Mouse (Mus musculus) adrenal gland, adult 8-10 months (tissue): ENCODE data around the gene Gm11037. TPM values are rescaled to one million over a fixed set of nuclear protein-coding genes. Genes with fewer than 3 reads are reported as not detected.

Experiments
- DNase-seq: peaks from one replicate; pipeline ENCODE4 v3.0.0; 2022
- total RNA-seq, 4 experiments: library from RNA; stranded (reverse); gene quantifications; 2 replicates each; pipeline ENCODE4 v1.2.4; 2022

The Gm11037 gene
- total RNA-seq, 4 experiments from 2014 or later: not detected

DNA sequence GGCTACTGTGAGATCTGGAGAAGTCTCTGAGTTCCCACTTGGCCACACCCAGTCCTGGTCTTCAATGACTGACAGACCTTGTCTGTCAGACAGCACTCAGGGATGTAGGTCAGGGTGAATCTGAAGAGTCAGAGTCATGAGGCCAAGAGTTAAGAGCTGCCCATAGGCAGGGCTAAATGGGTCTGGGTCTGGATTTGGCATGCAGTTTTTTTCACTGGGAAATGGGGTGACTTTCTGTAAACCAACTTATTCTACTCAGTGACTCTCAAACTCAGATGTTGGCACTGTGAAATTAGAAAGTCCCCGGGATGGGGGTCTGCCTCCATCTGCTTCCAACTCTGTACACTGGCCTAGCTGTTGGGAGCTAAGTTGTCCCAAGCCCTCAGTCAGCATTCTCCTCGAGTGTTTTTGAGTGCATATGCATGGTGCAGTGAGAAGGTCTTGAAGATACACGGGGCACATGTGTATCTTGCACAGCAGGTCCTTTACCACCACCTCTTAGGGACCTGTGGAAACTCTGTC, 4.6 kb upstream of the Gm11037 start:
- DNase-seq: no peak

DNA sequence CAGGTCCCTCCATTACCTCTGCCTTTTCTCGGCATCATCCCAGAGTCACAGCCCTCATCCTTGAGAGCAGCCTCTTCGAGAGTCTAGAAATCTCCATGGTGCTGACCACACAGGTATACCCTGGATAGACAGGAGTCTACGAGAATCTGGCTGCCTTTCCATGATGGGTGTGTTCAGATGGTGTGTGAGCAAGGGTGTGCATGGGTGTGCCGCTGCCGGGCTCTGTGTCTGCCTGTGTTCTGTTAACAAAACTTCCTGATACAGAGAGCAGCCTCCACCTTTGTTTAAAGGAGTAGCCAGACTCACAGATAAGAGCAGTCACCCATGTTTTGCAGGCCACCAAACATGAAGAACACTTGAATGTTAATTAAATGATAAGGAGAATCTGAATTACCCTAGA, 3.5 kb upstream of the Gm11037 start:
- DNase-seq: no peak

DNA sequence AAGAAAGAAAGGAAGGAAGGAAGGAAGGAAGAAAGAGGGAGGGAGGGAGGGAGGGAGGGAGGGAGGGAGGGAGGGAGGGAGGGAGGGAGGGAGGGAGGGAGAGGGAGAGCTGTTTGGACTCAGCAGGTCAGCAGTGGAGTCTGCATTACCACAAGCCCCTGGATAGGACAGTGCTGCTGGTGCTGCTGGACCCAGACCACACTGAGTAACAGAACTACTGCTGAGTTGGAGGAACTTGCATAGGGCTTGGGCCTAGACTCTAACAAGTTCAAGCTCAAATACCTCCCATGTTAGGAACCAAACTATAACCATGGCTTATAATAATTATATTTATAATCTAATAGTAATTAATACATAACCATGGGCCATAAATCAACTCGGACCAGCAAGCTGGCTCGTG, 2.4 kb upstream of the Gm11037 start:
- DNase-seq: no peak

DNA sequence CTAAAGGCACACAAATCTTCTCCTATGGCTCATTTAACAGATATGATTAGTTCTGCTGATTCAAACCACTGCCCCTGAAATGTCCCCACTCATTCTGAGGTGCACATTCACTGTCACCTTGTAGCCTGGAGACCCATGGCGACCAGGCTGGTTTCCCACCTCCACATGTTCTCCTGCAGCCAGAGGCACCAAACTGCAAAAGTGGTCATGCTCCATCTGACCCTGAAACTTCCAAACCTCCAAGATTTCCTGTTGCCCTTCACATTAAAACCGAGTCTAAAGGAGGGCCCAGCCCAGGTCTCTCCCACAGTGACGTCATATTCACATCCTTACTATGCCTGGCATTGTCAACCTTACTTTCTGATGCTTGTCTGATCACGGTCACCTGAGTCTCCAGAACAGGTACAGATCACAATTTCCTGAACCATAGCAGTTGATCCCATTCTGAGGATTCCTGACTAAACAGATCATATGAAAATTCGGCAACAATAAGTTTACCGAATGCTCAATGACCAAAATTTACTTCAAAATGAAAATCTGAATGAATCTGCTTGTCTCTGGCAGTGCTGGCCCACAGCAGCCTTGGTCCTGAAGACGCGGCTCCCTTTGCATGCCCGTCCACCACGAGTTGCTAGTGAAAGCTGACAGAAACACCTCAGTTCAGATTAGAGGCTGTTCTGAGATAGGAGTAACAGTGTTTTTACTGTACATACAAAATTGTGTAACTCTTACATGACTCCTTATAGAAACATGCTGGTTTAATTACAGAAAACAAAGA, 997 bp upstream of the Gm11037 start:
- no peak for DNase-seq

DNA sequence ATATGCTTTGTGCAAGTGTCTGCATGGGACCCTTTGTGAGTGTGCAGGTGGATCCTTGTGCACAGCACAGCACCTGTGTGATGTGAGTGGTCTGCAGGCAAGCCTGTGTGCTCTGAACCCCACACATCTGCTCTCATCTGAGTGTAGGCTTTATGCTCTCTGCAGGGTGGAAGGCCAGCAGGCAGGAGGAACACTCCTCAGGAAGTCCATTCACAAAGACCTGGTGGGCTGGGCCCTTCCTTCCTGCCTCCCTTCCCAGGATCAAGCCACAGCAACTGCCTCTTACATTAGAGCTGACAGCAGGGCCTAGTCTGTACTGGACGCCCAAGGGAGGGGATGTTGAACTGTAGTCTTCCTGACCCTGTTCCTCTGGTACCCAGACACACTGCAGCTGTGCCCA, 1.1 kb downstream of the Gm11037 start:
- no peak for DNase-seq

DNA sequence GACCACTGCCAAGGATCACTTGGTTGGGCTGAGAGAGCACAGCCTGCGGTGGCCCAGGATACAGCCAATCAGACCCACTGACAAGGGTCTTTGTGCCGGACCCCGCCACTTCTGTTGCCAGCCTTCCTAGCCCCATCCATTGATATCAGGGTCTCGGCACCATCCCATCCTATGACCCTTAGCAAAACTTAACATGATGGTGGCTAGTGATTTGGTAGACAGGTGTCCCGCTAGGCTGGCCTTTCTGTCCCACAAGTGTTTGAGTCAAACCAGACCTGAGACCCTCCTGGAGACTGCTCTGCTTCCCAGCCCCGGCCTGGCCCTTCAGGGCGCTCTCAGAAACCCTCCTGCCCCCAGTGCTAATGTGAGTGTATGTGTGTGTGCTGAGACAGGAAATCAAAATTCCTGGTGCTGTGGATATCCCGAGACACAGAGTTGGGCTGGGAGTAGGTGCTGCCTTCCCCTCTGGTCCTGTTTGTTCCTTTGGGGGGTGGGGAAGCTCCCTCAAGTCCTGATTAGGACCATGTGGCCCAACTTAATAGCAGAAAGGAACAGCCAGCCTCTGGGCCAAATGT, 1.6 kb downstream of the Gm11037 start:
- DNase-seq: no peak

DNA sequence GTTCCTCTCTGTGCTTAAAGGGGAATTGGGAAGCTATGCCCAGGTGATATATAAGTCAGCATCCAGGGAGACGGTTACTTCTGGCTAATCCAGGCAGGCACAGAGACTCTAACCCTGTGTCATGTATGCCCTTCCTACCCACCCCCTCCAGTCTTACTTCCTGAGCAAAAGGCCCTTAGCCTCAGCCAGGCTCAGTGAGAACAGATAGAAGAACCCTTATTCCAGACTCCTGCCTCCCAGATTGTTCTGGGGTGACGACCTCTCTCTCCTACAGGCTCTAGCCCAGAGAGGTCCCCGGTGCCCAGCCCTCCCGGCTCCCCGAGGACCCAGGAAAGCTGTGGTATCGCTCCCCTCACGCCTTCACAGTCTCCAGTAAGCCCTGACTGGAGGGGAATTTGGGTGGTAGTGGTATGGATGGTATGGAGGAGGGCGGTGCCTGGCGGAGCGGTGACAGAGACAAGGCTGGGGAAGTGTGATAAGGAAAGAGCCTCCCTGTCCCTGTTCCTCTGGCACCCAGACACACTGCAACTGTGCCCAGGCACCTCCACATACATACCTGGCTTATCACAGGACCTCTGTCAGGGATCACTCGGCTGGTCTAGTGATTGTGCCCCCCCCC, 2.3 kb downstream of the Gm11037 start:
- no peak for DNase-seq

DNA sequence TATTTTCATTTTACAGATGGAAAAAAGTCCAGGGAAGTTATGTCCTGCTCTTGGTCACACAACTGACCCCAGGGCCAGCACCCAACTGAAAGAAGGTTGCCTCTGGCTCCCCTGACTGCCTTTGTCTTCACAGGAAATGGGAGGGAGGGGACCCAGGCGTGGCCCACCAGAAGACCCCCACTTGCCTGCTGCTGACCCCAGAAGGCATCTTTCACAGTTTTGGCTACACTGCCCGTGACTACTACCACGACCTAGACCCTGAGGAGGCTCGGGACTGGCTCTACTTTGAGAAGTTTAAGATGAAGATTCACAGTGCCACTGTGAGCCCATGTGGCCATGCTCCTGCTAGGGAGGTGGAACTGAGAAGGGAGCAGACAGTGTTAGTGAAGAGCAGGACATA, 5.0 kb downstream of the Gm11037 start:
- DNase-seq: no peak

DNA sequence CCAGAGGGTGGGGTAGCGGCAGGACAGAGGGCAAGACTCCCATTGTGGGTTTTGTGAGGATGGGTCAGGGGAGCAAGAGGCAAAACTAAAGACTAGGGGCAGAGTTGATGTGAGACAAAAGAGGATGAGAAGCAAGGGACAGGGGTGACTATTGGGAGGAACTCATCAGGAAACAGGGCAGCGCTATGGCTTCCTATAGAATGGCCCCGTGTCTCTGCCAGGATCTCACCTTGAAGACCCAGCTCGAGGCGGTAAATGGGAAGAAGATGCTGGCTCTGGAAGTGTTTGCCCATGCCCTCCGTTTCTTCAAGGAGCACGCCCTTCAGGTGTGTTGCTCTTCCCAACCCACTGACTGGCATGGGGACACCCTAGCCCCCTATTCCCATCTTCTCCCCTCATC, 5.5 kb downstream of the Gm11037 start:
- no peak for DNase-seq

DNA sequence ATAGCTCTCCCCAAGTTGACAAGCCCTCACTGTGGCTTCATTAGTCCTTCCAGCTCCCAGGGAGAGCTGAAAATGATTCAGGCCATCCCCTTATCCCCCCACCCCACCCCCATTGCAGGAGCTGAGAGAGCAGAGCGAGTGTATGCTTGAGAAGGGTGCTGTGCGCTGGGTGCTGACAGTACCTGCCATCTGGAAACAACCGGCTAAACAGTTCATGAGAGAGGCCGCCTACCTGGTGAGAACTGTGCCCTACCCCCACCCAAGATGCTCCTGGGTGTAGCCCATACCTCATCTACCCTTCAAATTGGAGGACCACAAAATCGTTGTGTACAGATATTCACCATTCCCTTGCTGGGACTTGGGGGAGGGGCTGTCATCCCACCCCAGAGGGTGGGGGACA, 6.0 kb downstream of the Gm11037 start:
- no peak for DNase-seq

DNA sequence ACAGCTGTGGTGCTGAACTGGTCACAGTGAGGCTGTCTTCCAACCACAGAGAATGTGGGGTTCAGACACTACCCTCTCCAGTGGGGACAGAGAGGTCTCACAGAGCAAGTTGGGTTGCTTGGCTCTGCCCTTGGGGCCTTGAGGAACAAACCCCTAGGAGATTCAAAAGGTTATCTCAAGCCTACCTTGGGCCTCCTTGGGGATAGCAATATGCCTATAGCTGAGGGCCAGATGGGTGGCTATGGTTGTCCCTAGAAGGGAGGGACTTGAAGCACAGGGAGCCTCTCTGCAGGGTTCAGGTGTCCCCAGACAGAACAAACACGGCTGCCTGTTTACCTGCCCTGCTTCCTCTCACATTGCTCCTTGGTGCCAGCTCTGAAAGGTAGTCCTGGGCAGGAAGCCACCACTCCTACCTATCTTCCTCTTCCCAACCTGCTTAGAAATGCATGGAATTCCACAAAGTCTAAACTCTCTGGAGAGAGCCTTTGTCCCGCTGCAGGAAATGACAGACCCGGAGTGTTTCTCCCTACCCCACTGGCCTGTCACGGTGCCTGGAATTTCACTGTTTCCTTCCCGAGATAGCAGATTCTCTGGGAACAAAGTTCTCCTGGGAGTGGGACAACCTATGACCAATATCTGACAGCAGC, 6.7 kb downstream of the Gm11037 start:
- no peak for DNase-seq

DNA sequence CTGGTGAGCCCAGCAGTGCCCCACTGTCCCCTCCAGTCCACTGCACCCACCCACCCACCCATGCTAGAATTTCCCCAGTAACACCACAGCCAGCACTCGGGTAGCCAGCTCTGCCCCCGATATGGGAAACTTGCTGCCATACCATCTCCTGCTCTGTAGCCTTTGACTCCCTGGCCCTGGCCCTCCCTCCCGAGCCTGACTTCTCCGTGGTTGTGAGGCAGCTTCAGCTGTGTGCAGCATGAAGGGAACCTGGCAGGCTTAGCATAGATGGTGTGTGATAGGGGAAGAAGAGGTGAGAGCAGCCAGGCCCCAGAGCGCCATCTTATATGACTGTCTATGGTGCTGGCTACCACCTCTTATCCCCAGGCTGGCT, 7.2 kb downstream of the Gm11037 start:
- no peak for DNase-seq

DNA sequence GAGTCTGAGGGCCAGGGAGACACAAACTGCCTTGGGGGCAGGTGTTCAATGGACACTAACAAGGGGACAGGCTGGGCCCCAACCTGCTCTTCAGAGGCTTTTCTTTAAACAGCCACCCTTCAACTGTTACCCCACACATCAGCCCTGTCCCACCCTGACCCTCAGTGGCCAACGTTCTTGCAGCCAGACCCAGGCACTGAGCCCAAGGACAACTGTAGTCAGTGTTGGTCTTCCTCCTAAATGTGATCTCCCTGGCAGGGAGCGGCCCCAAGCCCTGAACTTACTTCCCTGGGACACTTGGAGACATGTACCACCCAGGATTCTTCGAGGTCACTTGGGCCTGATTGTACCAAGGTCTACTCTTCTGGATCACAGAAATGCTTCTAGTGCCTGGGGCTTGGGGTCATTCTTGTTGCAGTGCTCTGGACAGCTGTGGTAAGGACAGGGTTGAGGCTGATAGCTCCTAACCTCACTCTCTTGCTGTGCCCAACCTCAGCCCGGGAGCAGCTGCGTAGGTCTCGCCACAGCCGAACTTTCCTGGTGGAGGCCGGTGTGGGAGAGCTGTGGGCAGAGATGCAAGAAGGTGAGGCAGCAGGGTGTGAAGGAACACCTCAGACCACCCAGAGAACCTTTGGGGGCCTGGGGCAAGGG, 8.2 kb downstream of the Gm11037 start:
- no peak for DNase-seq

DNA sequence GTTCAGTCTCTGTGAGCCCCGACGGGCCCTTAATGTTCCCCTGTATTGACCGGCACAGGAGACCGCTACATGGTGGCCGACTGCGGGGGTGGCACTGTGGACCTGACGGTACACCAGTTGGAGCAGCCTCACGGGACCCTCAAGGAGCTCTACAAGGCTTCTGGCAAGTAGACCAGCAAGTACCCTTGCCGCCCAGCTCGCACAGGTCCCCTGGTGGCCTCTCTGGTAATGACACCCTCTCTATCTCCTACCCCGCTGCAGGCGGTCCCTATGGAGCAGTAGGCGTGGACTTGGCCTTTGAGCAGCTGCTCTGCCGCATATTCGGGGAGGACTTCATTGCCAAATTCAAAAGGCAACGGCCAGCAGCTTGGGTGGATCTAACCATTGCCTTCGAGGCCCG, 9.3 kb downstream of the Gm11037 start:
- DNase-seq: no peak

DNA sequence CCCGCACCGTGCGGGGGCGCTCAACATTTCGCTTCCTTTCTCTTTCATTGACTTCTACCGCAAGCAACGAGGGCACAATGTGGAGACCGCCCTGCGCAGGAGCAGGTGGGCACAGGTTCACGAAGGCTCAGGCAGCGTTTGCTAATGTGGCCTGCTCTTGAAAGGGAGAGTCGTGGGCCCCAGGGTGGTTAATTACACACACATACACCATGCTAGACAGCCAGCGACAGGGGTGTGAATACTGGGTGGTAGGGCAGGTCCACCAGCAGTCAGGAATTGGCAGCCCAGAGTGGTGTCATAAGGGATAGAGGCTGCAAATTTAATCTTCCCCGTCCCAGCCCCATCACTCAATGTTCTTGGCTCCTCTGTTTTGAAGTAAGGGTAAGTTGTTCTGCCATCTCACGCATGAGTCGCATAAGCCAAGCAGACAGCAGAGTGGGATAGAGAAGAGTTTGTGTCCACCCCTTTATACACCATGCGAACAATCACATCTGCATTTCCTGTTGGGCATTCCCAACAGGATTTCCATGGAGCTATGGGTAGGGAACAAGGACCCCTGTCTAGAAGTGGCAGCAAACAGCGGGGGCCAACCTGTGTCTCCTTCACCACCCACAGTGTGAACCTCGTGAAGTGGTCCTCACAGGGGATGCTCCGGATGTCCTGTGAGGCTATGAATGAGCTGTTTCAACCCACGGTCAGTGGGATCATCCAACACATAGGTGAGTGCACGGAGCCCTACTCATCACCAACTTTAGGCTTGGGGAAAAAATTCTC, 9.9 kb downstream of the Gm11037 start:
- DNase-seq: no peak

DNA sequence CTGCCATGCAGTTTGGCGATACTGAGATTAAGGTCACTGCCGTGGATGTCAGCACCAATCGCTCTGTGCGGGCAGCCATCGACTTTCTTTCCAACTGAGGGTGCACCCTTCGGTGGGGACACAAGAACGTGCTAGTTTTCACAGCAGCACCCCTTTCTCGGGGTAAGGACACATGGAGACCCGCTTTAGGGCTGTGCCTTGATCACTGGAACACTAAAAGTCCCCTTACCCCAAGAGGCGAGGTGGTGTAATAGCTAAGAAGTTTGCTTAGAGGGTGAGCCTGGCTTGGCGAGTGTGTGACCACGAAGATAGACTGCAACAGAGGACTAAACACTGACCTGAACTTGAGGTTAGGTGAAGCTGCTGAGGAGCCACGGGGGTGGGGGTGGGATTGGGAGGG, 11.8 kb downstream of the Gm11037 start:
- no peak for DNase-seq

DNA sequence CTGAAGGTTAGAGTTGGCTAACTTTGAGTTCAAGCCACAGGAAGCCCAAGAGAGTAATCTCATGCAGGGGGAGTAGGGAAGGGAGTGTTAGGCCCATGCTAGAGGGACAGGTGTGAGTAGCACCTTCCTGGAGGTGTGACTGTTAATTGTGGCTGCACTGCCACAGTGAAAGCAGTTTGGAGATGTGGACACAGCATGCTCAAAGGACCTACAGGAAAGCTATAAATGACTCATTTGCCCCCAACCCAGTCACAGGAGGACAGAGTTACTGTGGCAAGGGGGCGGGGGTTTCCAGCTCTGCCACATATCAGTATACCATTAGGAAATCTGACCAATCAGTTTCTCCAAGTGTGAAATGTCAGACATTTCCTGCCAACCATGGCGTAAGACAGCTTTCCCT, 12.2 kb downstream of the Gm11037 start:
- DNase-seq: no peak

DNA sequence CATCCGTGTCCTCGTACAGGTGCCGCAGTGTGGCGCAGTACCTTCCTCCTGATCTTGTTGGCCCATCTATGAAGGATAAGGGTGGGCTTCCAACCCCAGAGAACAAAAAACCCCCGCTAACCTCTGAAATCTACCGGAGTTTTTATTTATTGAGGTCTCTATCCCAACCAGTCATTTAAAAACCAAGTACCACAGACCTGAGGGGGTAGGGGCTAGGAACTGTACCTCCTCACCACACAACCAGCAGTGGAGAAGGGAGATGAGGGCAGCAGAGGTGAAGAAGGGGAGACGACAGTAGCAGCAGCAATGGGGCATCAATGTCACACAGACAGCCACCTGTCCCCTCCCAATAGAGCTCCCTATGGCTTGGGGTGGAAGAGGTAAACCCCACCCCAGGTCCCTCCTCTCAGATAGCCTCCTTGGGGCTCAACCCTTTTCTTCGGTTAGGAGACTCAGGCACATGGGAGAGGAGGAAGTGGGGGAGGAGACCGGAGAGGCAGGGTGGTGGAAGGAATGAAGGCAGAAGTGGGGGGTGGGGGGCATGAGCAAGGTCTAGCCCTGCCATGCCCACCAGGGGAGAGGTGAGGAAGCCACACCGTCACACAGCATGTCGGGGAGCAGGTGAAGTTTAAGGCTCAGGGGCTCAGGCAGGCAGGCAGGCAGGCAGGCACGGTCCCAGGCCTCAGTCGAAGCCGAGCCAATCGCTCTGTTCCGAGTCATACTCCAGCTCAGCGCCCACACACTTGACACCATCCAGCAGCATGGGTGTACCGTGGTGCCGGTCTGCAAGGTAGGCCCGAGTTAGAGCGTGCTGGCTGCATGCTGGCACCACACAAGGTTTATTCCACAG, 13.1 kb downstream of the Gm11037 start:
- no peak for DNase-seq

DNA sequence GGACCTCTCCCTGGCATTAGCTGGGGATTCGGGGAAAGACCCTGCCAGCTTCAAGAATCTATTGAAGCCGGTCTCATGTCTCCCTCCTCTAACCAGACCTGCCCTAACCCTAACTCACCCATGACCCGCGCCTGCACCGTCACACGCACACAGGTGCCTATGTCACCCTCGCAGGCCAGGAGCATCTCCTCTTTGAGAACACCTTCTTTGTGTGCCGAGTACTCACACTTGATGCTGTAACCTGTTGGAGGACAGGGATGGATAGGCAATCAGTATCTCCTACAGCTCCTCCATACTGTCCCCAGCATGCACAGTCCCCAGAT, 13.7 kb downstream of the Gm11037 start:
- no peak for DNase-seq

DNA sequence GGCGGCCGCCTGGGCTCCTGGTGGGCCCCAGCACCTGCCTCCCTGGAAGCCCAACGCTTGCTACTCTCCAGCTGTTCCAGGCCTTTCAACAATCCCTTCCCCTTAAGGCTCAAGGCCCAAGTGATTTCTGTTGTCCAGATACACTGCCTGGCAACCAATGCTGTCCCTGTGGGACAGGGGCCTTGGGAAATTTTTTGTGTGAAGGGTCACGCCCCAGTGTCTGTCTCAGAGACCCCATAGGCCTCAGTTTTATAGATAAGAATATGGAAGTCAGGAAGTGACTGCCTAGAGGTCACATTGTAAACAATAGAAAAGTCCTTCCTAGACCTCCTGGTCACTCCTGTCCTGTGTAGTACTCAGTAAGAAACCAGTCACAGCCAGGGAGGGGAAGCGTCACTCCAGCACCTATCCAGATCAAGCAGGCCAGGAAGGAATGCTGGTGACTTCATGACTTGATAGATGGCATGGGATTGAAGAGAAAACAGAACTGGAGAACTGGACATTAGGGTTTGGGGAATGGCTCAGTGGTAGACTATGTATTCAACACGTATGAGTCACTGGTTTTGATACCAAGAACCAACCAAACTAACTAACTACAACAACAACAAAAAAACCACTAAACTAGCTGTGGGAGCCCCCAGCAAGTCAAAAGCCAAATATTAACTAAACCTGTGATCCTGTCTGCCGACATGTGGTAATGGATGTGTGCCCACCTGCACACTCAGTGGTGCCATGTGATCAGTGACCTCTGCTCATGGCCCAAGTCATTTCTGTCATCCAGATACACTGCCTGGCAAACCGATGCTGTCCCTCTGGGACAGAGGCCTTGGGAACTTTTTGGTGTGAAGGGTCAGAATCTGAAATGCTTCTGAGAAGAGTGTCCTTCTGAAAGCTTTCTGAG, 15.3 kb downstream of the Gm11037 start:
- no peak for DNase-seq
